Mouse (Mus musculus): Measurements from ENCODE around the gene Coa6.

DNA sequence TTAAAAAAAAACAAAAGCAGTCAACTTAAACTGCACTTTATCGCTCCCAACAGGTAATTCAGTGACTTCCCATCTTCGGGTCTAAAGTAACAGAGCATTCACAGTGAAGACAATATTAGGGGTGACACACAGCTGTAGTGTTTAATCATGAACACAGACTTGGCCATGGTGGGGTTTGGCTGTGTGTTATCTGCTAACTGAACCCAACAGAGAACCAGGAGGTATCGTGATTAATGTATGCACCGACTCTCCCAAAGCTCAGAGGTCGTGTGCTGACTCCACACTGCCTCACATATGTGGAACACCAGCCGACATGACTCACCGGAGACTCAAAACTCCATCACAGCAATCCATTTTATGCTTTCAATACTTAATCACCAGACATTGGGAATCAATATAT, 39.4 kb downstream of the Coa6 start:
- TF ChIP-seq CTCF (IDR thresholded peaks at IDR 0.05; ENCODE audit: low read depth, low read length) (no peak), POLR2A (IDR thresholded peaks at IDR 0.05; ENCODE audit: borderline replicate concordance, low read depth, low read length) (no peak)

All from bone marrow macrophage, adult 2 months (primary cell).